Mouse (Mus musculus): ENCODE results near the gene Tbxa2r. TPM values are rescaled to one million over a fixed set of nuclear protein-coding genes. Genes with fewer than 3 reads are reported as not detected.

Gene Tbxa2r
- polyA plus RNA-seq, 1 experiment from 2014 or later: 22.3 TPM

- Histone ChIP-seq H3K4me3 (ENCODE audit: low read depth, low read length) (no peak overlapping the region), H3K9me3 (ENCODE audit: control insufficient read depth, low read length) (no peaks in the 10 kb centered on the region), H3K9ac (ENCODE audit: low read length) (no peak overlapping the region), H3K4me2 (ENCODE audit: low read length) (no peak overlapping the region), H3K4me1 (replicated peaks; ENCODE audit: control insufficient read depth, insufficient read depth, low read length) (peaks cover 19% of the 10 kb centered on the region), H3K27ac (ENCODE audit: low read depth) (no peak overlapping the region), H3K36me3 (ENCODE audit: control insufficient read depth, insufficient read depth, low read length) (peaks cover 59% of the 10 kb centered on the region), H3K27me3 (replicated peaks; ENCODE audit: control insufficient read depth, insufficient read depth, low read length) (peaks cover 29% of the 10 kb centered on the region)
- WGBS: 76% methylated on average over 6 of the region's 6 CpGs
- DNase-seq (ENCODE audit: low spot score) (no peak), ATAC-seq (replicated peaks; ENCODE audit: low FRiP score, low TSS enrichment, low read depth) (no peak)
Measured at GRCm38 (mm10) chr10:81366477-81367206, 38.1 kb downstream of the Tbxa2r start.

GRCm38 (mm10) chr10:81367207-81367495 lies 38.6 kb downstream of the Tbxa2r start:
- Histone ChIP-seq H3K36me3 (ENCODE audit: control insufficient read depth, insufficient read depth, low read length) (peaks cover 59% of the 10 kb centered on the region), H3K4me3 (ENCODE audit: low read depth, low read length) (no peak overlapping the region), H3K4me2 (ENCODE audit: low read length) (no peak overlapping the region), H3K27ac (ENCODE audit: low read depth) (no peak overlapping the region), H3K9me3 (ENCODE audit: control insufficient read depth, low read length) (no peaks in the 10 kb centered on the region), H3K9ac (ENCODE audit: low read length) (no peak overlapping the region), H3K4me1 (replicated peaks; ENCODE audit: control insufficient read depth, insufficient read depth, low read length) (peaks cover 19% of the 10 kb centered on the region), H3K27me3 (replicated peaks; ENCODE audit: control insufficient read depth, insufficient read depth, low read length) (peaks cover 29% of the 10 kb centered on the region)
- DNase-seq (ENCODE audit: low spot score) (no peak), ATAC-seq (replicated peaks; ENCODE audit: low FRiP score, low TSS enrichment, low read depth) (no peak)
- WGBS: 82% methylated on average over 6 of the region's 6 CpGs

GRCm38 (mm10) chr10:81375322-81375721 lies 46.8 kb downstream of the Tbxa2r start:
- 94% methylated on average over 10 of the region's 10 CpGs for WGBS
- Histone ChIP-seq H3K4me1 (replicated peaks; ENCODE audit: control insufficient read depth, insufficient read depth, low read length) (peaks cover 15% of the 10 kb centered on the region), H3K27ac (ENCODE audit: low read depth) (no peak overlapping the region), H3K9me3 (ENCODE audit: control insufficient read depth, low read length) (no peaks in the 10 kb centered on the region), H3K9ac (ENCODE audit: low read length) (no peak overlapping the region), H3K36me3 (ENCODE audit: control insufficient read depth, insufficient read depth, low read length) (peaks cover 51% of the 10 kb centered on the region), H3K27me3 (replicated peaks; ENCODE audit: control insufficient read depth, insufficient read depth, low read length) (no peaks in the 10 kb centered on the region), H3K4me3 (ENCODE audit: low read depth, low read length) (no peak overlapping the region), H3K4me2 (ENCODE audit: low read length) (no peak overlapping the region)
- no peak for DNase-seq (ENCODE audit: low spot score)
- ATAC-seq (replicated peaks; ENCODE audit: low FRiP score, low TSS enrichment, low read depth): no peak

GRCm38 (mm10) chr10:81376561-81377361 lies 48.2 kb downstream of the Tbxa2r start:
- peak; percentile 55 for DNase-seq (ENCODE audit: low spot score)
- Histone ChIP-seq H3K9me3 (ENCODE audit: control insufficient read depth, low read length) (no peaks in the 10 kb centered on the region), H3K27ac (ENCODE audit: low read depth) (peak overlapping the region; percentile 27; the same call in 1 of the 2 replicates), H3K36me3 (ENCODE audit: control insufficient read depth, insufficient read depth, low read length) (peaks cover 37% of the 10 kb centered on the region), H3K4me1 (replicated peaks; ENCODE audit: control insufficient read depth, insufficient read depth, low read length) (peaks cover 15% of the 10 kb centered on the region), H3K4me2 (ENCODE audit: low read length) (peak overlapping the region; percentile 86), H3K27me3 (replicated peaks; ENCODE audit: control insufficient read depth, insufficient read depth, low read length) (no peaks in the 10 kb centered on the region), H3K4me3 (ENCODE audit: low read depth, low read length) (peak overlapping the region; percentile 71), H3K9ac (ENCODE audit: low read length) (peak overlapping the region; percentile 85)
- no peak for ATAC-seq (replicated peaks; ENCODE audit: low FRiP score, low TSS enrichment, low read depth)
- 38% methylated on average over 6 of the region's 6 CpGs for WGBS

GRCm38 (mm10) chr10:81377362-81377664 lies 48.8 kb downstream of the Tbxa2r start:
- peak overlapping the region; percentile 27; the same call in 1 of the 2 replicates for H3K27ac ChIP-seq (ENCODE audit: low read depth)
- H3K9ac ChIP-seq (ENCODE audit: low read length): peak overlapping the region; percentile 85
- H3K27me3 ChIP-seq (replicated peaks; ENCODE audit: control insufficient read depth, insufficient read depth, low read length): no peaks in the 10 kb centered on the region
- no peak for DNase-seq (ENCODE audit: low spot score)
- H3K4me3 ChIP-seq (ENCODE audit: low read depth, low read length): peak overlapping the region; percentile 71
- no peaks in the 10 kb centered on the region for H3K9me3 ChIP-seq (ENCODE audit: control insufficient read depth, low read length)
- peaks cover 32% of the 10 kb centered on the region for H3K36me3 ChIP-seq (ENCODE audit: control insufficient read depth, insufficient read depth, low read length)
- peak overlapping the region; percentile 86 for H3K4me2 ChIP-seq (ENCODE audit: low read length)
- WGBS: 44% methylated on average over 2 of the region's 2 CpGs
- peaks cover 15% of the 10 kb centered on the region for H3K4me1 ChIP-seq (replicated peaks; ENCODE audit: control insufficient read depth, insufficient read depth, low read length)
- ATAC-seq (replicated peaks; ENCODE audit: low FRiP score, low TSS enrichment, low read depth): no peak

GRCm38 (mm10) chr10:81377793-81378552 lies 49.4 kb downstream of the Tbxa2r start, which contains the start of gene Fzr1:
Gene Fzr1, minus strand, starts transcription at chr10:81378516.
- peak within 1 kb of the TSS; percentile 71 for H3K4me3 ChIP-seq (ENCODE audit: low read depth, low read length)
- peak within 1 kb of the TSS; percentile 85 for H3K9ac ChIP-seq (ENCODE audit: low read length)
- DNase-seq (ENCODE audit: low spot score): peak; percentile 55
- peak; percentile 64 for ATAC-seq (replicated peaks; ENCODE audit: low FRiP score, low TSS enrichment, low read depth)
- H3K36me3 ChIP-seq (ENCODE audit: control insufficient read depth, insufficient read depth, low read length): peaks cover 26% of the 10 kb centered on the region
- peak within 1 kb of the TSS; percentile 81 for H3K27ac ChIP-seq (ENCODE audit: low read depth)
- no peaks in the 10 kb centered on the region for H3K27me3 ChIP-seq (replicated peaks; ENCODE audit: control insufficient read depth, insufficient read depth, low read length)
- peak within 1 kb of the TSS; percentile 86 for H3K4me2 ChIP-seq (ENCODE audit: low read length)
- no peaks in the 10 kb centered on the region for H3K9me3 ChIP-seq (ENCODE audit: control insufficient read depth, low read length)
- under 1% methylated on average over 56 of the region's 59 CpGs for WGBS
- H3K4me1 ChIP-seq (replicated peaks; ENCODE audit: control insufficient read depth, insufficient read depth, low read length): peaks cover 15% of the 10 kb centered on the region

- Histone ChIP-seq H3K36me3 (ENCODE audit: control insufficient read depth, insufficient read depth, low read length) (peaks cover 19% of the 10 kb centered on the region), H3K4me2 (ENCODE audit: low read length) (peak overlapping the region; percentile 58)
- under 1% methylated on average over 46 of the region's 46 CpGs for WGBS
Measured at GRCm38 (mm10) chr10:81378553-81379182, 50.1 kb downstream of the Tbxa2r start.

GRCm38 (mm10) chr10:81379183-81379553 lies 50.6 kb downstream of the Tbxa2r start:
- Histone ChIP-seq H3K27ac (ENCODE audit: low read depth) (peak overlapping the region; percentile 81), H3K9ac (ENCODE audit: low read length) (peak overlapping the region; percentile 53), H3K27me3 (replicated peaks; ENCODE audit: control insufficient read depth, insufficient read depth, low read length) (no peaks in the 10 kb centered on the region), H3K36me3 (ENCODE audit: control insufficient read depth, insufficient read depth, low read length) (peaks cover 14% of the 10 kb centered on the region), H3K4me1 (replicated peaks; ENCODE audit: control insufficient read depth, insufficient read depth, low read length) (peaks cover 15% of the 10 kb centered on the region), H3K9me3 (ENCODE audit: control insufficient read depth, low read length) (no peaks in the 10 kb centered on the region), H3K4me3 (ENCODE audit: low read depth, low read length) (peak overlapping the region; percentile 71), H3K4me2 (ENCODE audit: low read length) (peak overlapping the region; percentile 58)
- DNase-seq (ENCODE audit: low spot score) (no peak), ATAC-seq (replicated peaks; ENCODE audit: low FRiP score, low TSS enrichment, low read depth) (no peak)
- 56% methylated on average over 3 of the region's 3 CpGs for WGBS

More at GRCm38 (mm10) chr10:81378553-81379182, 50.1 kb downstream of the Tbxa2r start:
- DNase-seq (ENCODE audit: low spot score) (peak; percentile 100), ATAC-seq (replicated peaks; ENCODE audit: low FRiP score, low TSS enrichment, low read depth) (peak; percentile 92)
- no peaks in the 10 kb centered on the region for H3K27me3 ChIP-seq (replicated peaks; ENCODE audit: control insufficient read depth, insufficient read depth, low read length)
- H3K4me1 ChIP-seq (replicated peaks; ENCODE audit: control insufficient read depth, insufficient read depth, low read length): peaks cover 15% of the 10 kb centered on the region
- peak overlapping the region; percentile 85 for H3K9ac ChIP-seq (ENCODE audit: low read length)
- H3K9me3 ChIP-seq (ENCODE audit: control insufficient read depth, low read length): no peaks in the 10 kb centered on the region
- peak overlapping the region; percentile 81 for H3K27ac ChIP-seq (ENCODE audit: low read depth)
- peak overlapping the region; percentile 71 for H3K4me3 ChIP-seq (ENCODE audit: low read depth, low read length)
